11 mouse cellular contexts compared by ENCODE assay signal in the genomic region with DNA sequence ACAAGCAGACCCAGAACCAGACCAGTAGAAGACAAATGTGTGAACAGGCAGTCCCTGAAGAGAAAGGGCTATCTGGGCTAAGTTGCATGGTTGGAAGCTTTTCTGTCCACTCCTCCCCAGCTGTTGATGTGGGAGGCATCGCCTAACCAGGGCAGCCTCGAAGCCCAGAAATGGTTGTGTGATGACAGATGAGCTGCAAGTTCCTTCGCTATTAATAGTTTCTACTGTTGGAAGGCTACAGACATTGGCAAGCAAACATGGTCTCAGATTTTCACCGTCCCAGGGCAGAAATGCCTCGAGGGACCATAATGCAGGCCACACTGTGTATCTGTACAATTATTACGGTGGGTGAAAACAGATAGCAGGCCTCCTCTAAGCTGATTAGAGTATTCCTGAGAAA. TPM values are rescaled to one million over a fixed set of nuclear protein-coding genes. Genes with fewer than 3 reads are reported as not detected.
DNase-seq lines count a peak whose midpoint lies in the region; ATAC-seq and TF ChIP-seq lines count a peak whose summit lies in the region.
"Had no signal": no experiment of that assay in that cellular context is flagged by ENCODE, and none has a peak within 500 bp of the region (broad histone marks: within the 10 kb centered on the region; RNA-seq: fewer than 3 reads in every experiment).

No protein-coding gene starts in this region.

- 0 out of 2 replicates have a peak, but pooled peaks cover under 1% of the 10 kb centered on the region for H3K9me3 ChIP-seq in embryonic facial prominence, embryonic 13.5 days
- H3K9me3 ChIP-seq in embryonic facial prominence, embryonic 10.5 days = peaks cover 1% of the 10 kb centered on the region; the same call in 1 of the 2 replicates
- no peaks in the 10 kb centered on the region for H3K9me3 ChIP-seq in lung, embryonic 14.5 days (ENCODE audit: low read depth, low read length)
- H3K9me3 ChIP-seq: liver, embryonic 13.5 days had no signal

- no peak overlapping the region for H3K9ac ChIP-seq in embryonic facial prominence, embryonic 13.5 days
- no peak overlapping the region for H3K9ac ChIP-seq in lung, embryonic 14.5 days
- H3K9ac ChIP-seq: liver, embryonic 13.5 days had no signal

- peaks cover 23% of the 10 kb centered on the region for H3K4me1 ChIP-seq in embryonic facial prominence, embryonic 13.5 days
- peaks cover 29% of the 10 kb centered on the region for H3K4me1 ChIP-seq in embryonic facial prominence, embryonic 10.5 days
- peaks cover 16% of the 10 kb centered on the region for H3K4me1 ChIP-seq in lung, embryonic 14.5 days (ENCODE audit: insufficient read depth)

- WGBS in embryonic facial prominence, embryonic 13.5 days = 49% methylated on average over 6 of the region's 6 CpGs
- 68% methylated on average over 6 of the region's 6 CpGs for WGBS in embryonic facial prominence, embryonic 10.5 days
- 27% methylated on average over 6 of the region's 6 CpGs for WGBS in lung, embryonic 14.5 days

- peak overlapping the region; percentile 100; the same call in 1 of the 2 replicates for H3K4me2 ChIP-seq in embryonic facial prominence, embryonic 13.5 days
- H3K4me2 ChIP-seq in lung, embryonic 14.5 days = peak overlapping the region; percentile 97; the same call in 1 of the 2 replicates

- H3K27me3 ChIP-seq in embryonic facial prominence, embryonic 13.5 days = peaks cover 22% of the 10 kb centered on the region
- H3K27me3 ChIP-seq in embryonic facial prominence, embryonic 10.5 days (replicated peaks; ENCODE audit: low read depth, poor library complexity, severe bottlenecking) = peaks cover 57% of the 10 kb centered on the region
- H3K27me3 ChIP-seq in lung, embryonic 14.5 days (ENCODE audit: insufficient read depth, low read length) = peaks cover 11% of the 10 kb centered on the region; the same call in 1 of the 2 replicates

- no peak overlapping the region for H3K27ac ChIP-seq in embryonic facial prominence, embryonic 13.5 days
- H3K27ac ChIP-seq in embryonic facial prominence, embryonic 10.5 days (replicated peaks) = no peak overlapping the region
- H3K27ac ChIP-seq in lung, embryonic 14.5 days (ENCODE audit: low read depth) = no peak overlapping the region
- H3K27ac ChIP-seq: liver, embryonic 13.5 days had no signal

- no peaks in the 10 kb centered on the region for H3K36me3 ChIP-seq in embryonic facial prominence, embryonic 13.5 days
- no peaks in the 10 kb centered on the region for H3K36me3 ChIP-seq in embryonic facial prominence, embryonic 10.5 days (replicated peaks)
- no peaks in the 10 kb centered on the region for H3K36me3 ChIP-seq in lung, embryonic 14.5 days (ENCODE audit: insufficient read depth)
- H3K36me3 ChIP-seq: liver, embryonic 13.5 days had no signal

- TF ChIP-seq CTCF in lung, embryonic 14.5 days (IDR thresholded peaks at IDR 0.05; ENCODE audit: low read depth) = no peak

- ATAC-seq in embryonic facial prominence, embryonic 13.5 days (ENCODE audit: insufficient number of reproducible peaks, insufficient read depth, low FRiP score, low TSS enrichment, low read depth) = no peak
- ATAC-seq in lung, embryonic 14.5 days (ENCODE audit: insufficient read depth) = peak; percentile 2; the same call in 1 of the 2 replicates

- H3K4me3 ChIP-seq in embryonic facial prominence, embryonic 13.5 days = no peak overlapping the region
- no peak overlapping the region for H3K4me3 ChIP-seq in embryonic facial prominence, embryonic 10.5 days
- no peak overlapping the region for H3K4me3 ChIP-seq in lung, embryonic 14.5 days (ENCODE audit: low read depth, low read length)

- DNase-seq in embryonic facial prominence, embryonic 10.5 days (ENCODE audit: low spot score) = no peak
- peak; percentile 34 for DNase-seq in urinary bladder, postnatal 14 days (ENCODE audit: low spot score)
- DNase-seq in urinary bladder, adult 2 months (ENCODE audit: low spot score) = no peak
- peak; percentile 81 for DNase-seq in lung, embryonic 14.5 days
- no peak for DNase-seq in natural killer cell, adult 2 months (ENCODE audit: low spot score in 2 of 2)
- no peak for DNase-seq in kidney, postnatal 14 days
- DNase-seq in spleen, postnatal 36 days (ENCODE audit: low spot score in 2 of 2) = no peak
- DNase-seq: adrenal gland, adult 2 months; liver, embryonic 13.5 days had no signal

RNA-seq across cellular contexts. Expression of a gene that starts 1.7 kb away (rescaled TPM):
- polyA plus RNA-seq in embryonic facial prominence, embryonic 13.5 days (2015; fragmentation: Nextera tagmentation; extraction: Ambion mirVana) = 2.1 and 2.9 TPM in 2 replicates
- polyA plus RNA-seq in embryonic facial prominence, embryonic 10.5 days (2016; fragmentation: Nextera tagmentation; extraction: Ambion mirVana) = 1.8 and 1.9 TPM in 2 replicates
- 3.8 and 4.2 TPM in 2 replicates for polyA plus RNA-seq in urinary bladder, adult 2 months (2012; rRNA removed)
- polyA plus RNA-seq in lung, embryonic 14.5 days (2014; fragmentation: Nextera tagmentation; extraction: Ambion mirVana) = 2.1 and 3.0 TPM in 2 replicates

RNA-seq across cellular contexts. Expression of a gene that starts 1.7 kb away (rescaled TPM):
- 3.1 and 4.0 TPM in 2 replicates for polyA plus RNA-seq in embryonic facial prominence, embryonic 13.5 days (2015; fragmentation: Nextera tagmentation; extraction: Ambion mirVana)
- 3.4 and 4.7 TPM in 2 replicates for polyA plus RNA-seq in embryonic facial prominence, embryonic 10.5 days (2016; fragmentation: Nextera tagmentation; extraction: Ambion mirVana)
- polyA plus RNA-seq in urinary bladder, adult 2 months (2012; rRNA removed) = 4.5 and 5.6 TPM in 2 replicates
- 3.2 and 3.4 TPM in 2 replicates for polyA plus RNA-seq in lung, embryonic 14.5 days (2014; fragmentation: Nextera tagmentation; extraction: Ambion mirVana)

RNA-seq across cellular contexts. Expression of a gene that starts 5.1 kb away (rescaled TPM):
- 0.06 and 0.10 TPM in 2 replicates for polyA plus RNA-seq in embryonic facial prominence, embryonic 13.5 days (2015; fragmentation: Nextera tagmentation; extraction: Ambion mirVana)
- polyA plus RNA-seq in embryonic facial prominence, embryonic 10.5 days (2016; fragmentation: Nextera tagmentation; extraction: Ambion mirVana) = 0.05 TPM in 1 of 2 replicates, not detected in the other
- polyA plus RNA-seq in urinary bladder, adult 2 months (2012; rRNA removed) = 0.11 and 0.13 TPM in 2 replicates
- 0.08 and 0.20 TPM in 2 replicates for polyA plus RNA-seq in lung, embryonic 14.5 days (2014; fragmentation: Nextera tagmentation; extraction: Ambion mirVana)
- polyA plus RNA-seq: adrenal gland, adult 2 months; liver, embryonic 13.5 days; small intestine, adult 2 months had no signal

RNA-seq across cellular contexts. Expression of a gene that starts 17.7 kb away (rescaled TPM):
- 0.59 and 1.7 TPM in 2 replicates for polyA plus RNA-seq in embryonic facial prominence, embryonic 13.5 days (2015; fragmentation: Nextera tagmentation; extraction: Ambion mirVana)
- 0.19 TPM in 1 of 2 replicates, not detected in the other for polyA plus RNA-seq in embryonic facial prominence, embryonic 10.5 days (2016; fragmentation: Nextera tagmentation; extraction: Ambion mirVana)
- 0.22 and 0.28 TPM in 2 replicates for polyA plus RNA-seq in urinary bladder, adult 2 months (2012; rRNA removed)
- polyA plus RNA-seq in lung, embryonic 14.5 days (2014; fragmentation: Nextera tagmentation; extraction: Ambion mirVana) = 0.07 TPM in 1 of 2 replicates, not detected in the other
- polyA plus RNA-seq: adrenal gland, adult 2 months had no signal

Comparison
In these comparisons a context has a peak if more than half of its experiments do, and no peak if none do; other contexts are left out.
1. DNase-seq: peak in urinary bladder, postnatal 14 days (single experiment) and lung, embryonic 14.5 days (single experiment); none in embryonic facial prominence, embryonic 10.5 days (single experiment), urinary bladder, adult 2 months (single experiment), natural killer cell, adult 2 months (0 of 2), kidney, postnatal 14 days (single experiment) and spleen, postnatal 36 days (0 of 2).